Mouse (Mus musculus): Measurements from ENCODE around the gene Cdh13. TPM values are rescaled to one million over a fixed set of nuclear protein-coding genes. Genes with fewer than 3 reads are reported as not detected.

Cdh13 gene
- polyA plus RNA-seq, 1 experiment: 56.6 TPM

DNA sequence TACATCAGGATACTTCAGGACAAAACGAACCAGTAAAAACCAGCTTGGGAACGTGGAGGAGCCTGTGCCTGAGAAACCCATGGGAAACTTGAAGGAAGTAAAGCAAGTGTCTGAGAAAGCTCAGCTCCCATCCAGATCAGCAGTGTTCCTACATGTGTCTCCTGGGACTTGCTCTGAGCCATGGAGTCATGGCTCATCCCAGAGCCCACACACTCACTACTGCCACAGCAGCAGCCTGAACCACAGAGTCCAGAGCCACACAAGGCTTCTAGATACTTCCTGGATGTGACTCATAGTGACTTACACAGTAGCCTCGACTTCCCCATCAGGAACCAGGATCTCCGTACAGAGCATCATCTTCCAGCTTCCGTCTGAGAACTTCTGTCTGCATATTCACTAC, 153.2 kb downstream of the Cdh13 start:
- H3K36me3 ChIP-seq (ENCODE audit: control insufficient read depth, insufficient read depth): no peaks in the 10 kb centered on the region
- no peaks in the 10 kb centered on the region for H3K79me2 ChIP-seq (ENCODE audit: control insufficient read depth, insufficient read depth)
- no peak overlapping the region for H3ac ChIP-seq (ENCODE audit: control insufficient read depth, insufficient read length)
- TF ChIP-seq CEBPB (IDR thresholded peaks at IDR 0.05; ENCODE audit: insufficient read depth, poor library complexity, severe bottlenecking) (no peak), POLR2AphosphoS2 (IDR thresholded peaks at IDR 0.05; ENCODE audit: insufficient read length, low read depth) (no peak)
- H3K4me3 ChIP-seq: no peak overlapping the region
- H3K4me2 ChIP-seq (ENCODE audit: low read depth): no peak overlapping the region
- no peaks in the 10 kb centered on the region for H3K27me3 ChIP-seq (ENCODE audit: control insufficient read depth, insufficient read depth, insufficient read length)

- no peaks in the 10 kb centered on the region for H3K79me2 ChIP-seq (ENCODE audit: control insufficient read depth, insufficient read depth)
- H3K27me3 ChIP-seq (ENCODE audit: control insufficient read depth, insufficient read depth, insufficient read length): no peaks in the 10 kb centered on the region
- H3K36me3 ChIP-seq (ENCODE audit: control insufficient read depth, insufficient read depth): no peaks in the 10 kb centered on the region
- H3K4me3 ChIP-seq: no peak overlapping the region
- no peak overlapping the region for H3ac ChIP-seq (ENCODE audit: control insufficient read depth, insufficient read length)
- TF ChIP-seq SRF (IDR thresholded peaks at IDR 0.05; ENCODE audit: control insufficient read depth, insufficient read length, low read depth): no peak
- no peak for TF ChIP-seq TCF3 (IDR thresholded peaks at IDR 0.05; ENCODE audit: insufficient read length, low read depth)
- TF ChIP-seq MAX (IDR thresholded peaks at IDR 0.05; ENCODE audit: low read depth): no peak
- no peak for TF ChIP-seq CEBPB (IDR thresholded peaks at IDR 0.05; ENCODE audit: insufficient read depth, poor library complexity, severe bottlenecking)
- no peak for TF ChIP-seq USF1 (IDR thresholded peaks at IDR 0.05; ENCODE audit: low read depth)
- TF ChIP-seq POLR2A (IDR thresholded peaks at IDR 0.05; ENCODE audit: insufficient read length, low read depth): no peak
- no peak for TF ChIP-seq TCF12 (IDR thresholded peaks at IDR 0.05; ENCODE audit: insufficient read depth, poor library complexity, severe bottlenecking)
- TF ChIP-seq REST (IDR thresholded peaks at IDR 0.05; ENCODE audit: insufficient read depth, insufficient read length): no peak
- TF ChIP-seq MYOG (IDR thresholded peaks at IDR 0.05; ENCODE audit: control insufficient read depth in 1 of 3, insufficient read depth in 1 of 3, insufficient read length in 2 of 3, low read depth in 2 of 3): no peak
- H3K4me2 ChIP-seq (ENCODE audit: low read depth): no peak overlapping the region
These were observed 153.6 kb downstream of the Cdh13 start for GRCm38 (mm10) chr8:118437152-118437551.

DNA sequence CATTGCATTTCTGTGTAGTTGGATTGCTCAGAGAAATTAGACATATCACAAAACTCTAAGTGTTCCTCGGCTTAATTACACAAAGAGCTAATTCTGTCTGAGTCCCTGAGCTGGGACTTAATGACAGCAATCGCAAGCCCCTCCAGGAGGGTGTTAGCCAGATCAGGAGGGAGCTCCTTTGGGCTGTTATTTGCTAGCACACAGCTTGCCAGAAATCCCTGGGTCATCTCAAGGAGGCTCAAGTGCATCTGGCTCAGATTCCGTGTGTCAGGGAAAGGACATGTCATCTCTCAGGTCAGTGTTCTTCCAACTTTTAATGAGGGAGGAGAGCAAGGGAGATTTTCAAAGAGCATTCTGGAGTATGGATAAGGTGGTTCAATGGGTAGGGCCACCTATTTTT, 154.3 kb downstream of the Cdh13 start:
- Histone ChIP-seq H3K79me2 (ENCODE audit: control insufficient read depth, insufficient read depth) (no peaks in the 10 kb centered on the region), H3ac (ENCODE audit: control insufficient read depth, insufficient read length) (no peak overlapping the region), H3K27me3 (ENCODE audit: control insufficient read depth, insufficient read depth, insufficient read length) (no peaks in the 10 kb centered on the region), H3K36me3 (ENCODE audit: control insufficient read depth, insufficient read depth) (no peaks in the 10 kb centered on the region), H3K4me3 (no peak overlapping the region), H3K4me2 (ENCODE audit: low read depth) (no peak overlapping the region)
- TF ChIP-seq CEBPB (IDR thresholded peaks at IDR 0.05; ENCODE audit: insufficient read depth, poor library complexity, severe bottlenecking) (no peak), MYOG (IDR thresholded peaks at IDR 0.05; ENCODE audit: control insufficient read depth in 1 of 3, insufficient read depth in 1 of 3, insufficient read length in 2 of 3, low read depth in 2 of 3) (no peak), TCF12 (IDR thresholded peaks at IDR 0.05; ENCODE audit: insufficient read depth, poor library complexity, severe bottlenecking) (no peak), REST (IDR thresholded peaks at IDR 0.05; ENCODE audit: insufficient read depth, insufficient read length) (no peak), POLR2A (IDR thresholded peaks at IDR 0.05; ENCODE audit: insufficient read length, low read depth) (no peak), TCF3 (IDR thresholded peaks at IDR 0.05; ENCODE audit: insufficient read length, low read depth) (no peak), MYOD1 (IDR thresholded peaks at IDR 0.05; ENCODE audit: control insufficient read depth in 1 of 3, insufficient read length in 2 of 3, low read depth in 2 of 3) (no peak), E2F4 (IDR thresholded peaks at IDR 0.05; ENCODE audit: insufficient read depth) (no peak), MAX (IDR thresholded peaks at IDR 0.05; ENCODE audit: low read depth) (no peak)

GRCm38 (mm10) chr8:118439857-118440256, 156.3 kb downstream of the Cdh13 start:
- H3K27me3 ChIP-seq (ENCODE audit: control insufficient read depth, insufficient read depth, insufficient read length): no peaks in the 10 kb centered on the region
- no peak overlapping the region for H3K4me3 ChIP-seq
- no peak overlapping the region for H3K4me2 ChIP-seq (ENCODE audit: low read depth)
- no peak overlapping the region for H3ac ChIP-seq (ENCODE audit: control insufficient read depth, insufficient read length)
- no peaks in the 10 kb centered on the region for H3K79me2 ChIP-seq (ENCODE audit: control insufficient read depth, insufficient read depth)
- H3K36me3 ChIP-seq (ENCODE audit: control insufficient read depth, insufficient read depth): no peaks in the 10 kb centered on the region
- TF ChIP-seq REST (IDR thresholded peaks at IDR 0.05; ENCODE audit: insufficient read depth, insufficient read length) (no peak), SRF (IDR thresholded peaks at IDR 0.05; ENCODE audit: control insufficient read depth, insufficient read length, low read depth) (no peak), MAX (IDR thresholded peaks at IDR 0.05; ENCODE audit: low read depth) (no peak), POLR2A (IDR thresholded peaks at IDR 0.05; ENCODE audit: insufficient read length, low read depth) (no peak), CEBPB (IDR thresholded peaks at IDR 0.05; ENCODE audit: insufficient read depth, poor library complexity, severe bottlenecking) (no peak), TCF3 (IDR thresholded peaks at IDR 0.05; ENCODE audit: insufficient read length, low read depth) (no peak), MYOD1 (IDR thresholded peaks at IDR 0.05; ENCODE audit: control insufficient read depth in 1 of 3, insufficient read length in 2 of 3, low read depth in 2 of 3) (no peak), E2F4 (IDR thresholded peaks at IDR 0.05; ENCODE audit: insufficient read depth) (no peak)

DNA sequence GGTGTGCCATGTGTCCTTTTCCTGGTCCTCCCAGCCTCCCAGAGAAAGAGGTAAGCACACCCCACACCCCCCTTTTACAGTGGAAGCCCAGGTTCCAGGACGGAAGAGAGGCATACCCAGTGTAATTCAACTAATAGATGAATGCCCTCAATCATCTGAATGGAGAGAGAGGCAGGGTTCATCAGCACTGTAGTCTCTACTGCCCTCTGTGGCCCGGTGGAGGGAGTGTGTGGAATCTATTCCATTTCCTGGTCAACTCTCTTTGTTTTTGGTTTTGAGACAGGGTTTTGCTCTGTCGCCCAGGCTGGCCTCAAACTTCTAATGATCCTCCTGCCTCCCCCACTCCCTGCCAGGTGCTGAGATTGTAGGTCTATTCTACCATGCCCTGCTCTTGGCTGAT, 159.8 kb downstream of the Cdh13 start:
- TF ChIP-seq E2F4 (IDR thresholded peaks at IDR 0.05; ENCODE audit: insufficient read depth): no peak
- no peak for TF ChIP-seq MYOG (IDR thresholded peaks at IDR 0.05; ENCODE audit: control insufficient read depth in 1 of 3, insufficient read depth in 1 of 3, insufficient read length in 2 of 3, low read depth in 2 of 3)
- no peak for TF ChIP-seq MYOD1 (IDR thresholded peaks at IDR 0.05; ENCODE audit: control insufficient read depth in 1 of 3, insufficient read length in 2 of 3, low read depth in 2 of 3)
- no peak for TF ChIP-seq POLR2A (IDR thresholded peaks at IDR 0.05; ENCODE audit: insufficient read length, low read depth)
- no peak for TF ChIP-seq REST (IDR thresholded peaks at IDR 0.05; ENCODE audit: insufficient read depth, insufficient read length)
- TF ChIP-seq TCF12 (IDR thresholded peaks at IDR 0.05; ENCODE audit: insufficient read depth, poor library complexity, severe bottlenecking): no peak
- TF ChIP-seq SRF (IDR thresholded peaks at IDR 0.05; ENCODE audit: control insufficient read depth, insufficient read length, low read depth): no peak
- TF ChIP-seq CEBPB (IDR thresholded peaks at IDR 0.05; ENCODE audit: insufficient read depth, poor library complexity, severe bottlenecking): no peak
- TF ChIP-seq USF1 (IDR thresholded peaks at IDR 0.05; ENCODE audit: low read depth): no peak
- H3K4me2 ChIP-seq (ENCODE audit: low read depth): no peak overlapping the region

More for the DNA sequence above, 159.8 kb downstream of the Cdh13 start:
- Histone ChIP-seq H3K4me3 (no peak overlapping the region), H3K27me3 (ENCODE audit: control insufficient read depth, insufficient read depth, insufficient read length) (no peaks in the 10 kb centered on the region), H3ac (ENCODE audit: control insufficient read depth, insufficient read length) (no peak overlapping the region), H3K79me2 (ENCODE audit: control insufficient read depth, insufficient read depth) (no peaks in the 10 kb centered on the region), H3K36me3 (ENCODE audit: control insufficient read depth, insufficient read depth) (no peaks in the 10 kb centered on the region)

Measured in myocyte (in vitro differentiated cells).